In genomic region chr1:155059505-155059904, GRCm38 (mm10) we compare ENCODE assay signal across 8 mouse cellular contexts. TPM values are rescaled to one million over a fixed set of nuclear protein-coding genes. Genes with fewer than 3 reads are reported as not detected.
DNase-seq lines count a peak whose midpoint lies in the region; ATAC-seq and TF ChIP-seq lines count a peak whose summit lies in the region.

No protein-coding gene starts in this region.

- H3K27ac ChIP-seq in layer of hippocampus, adult 2 months, result peak overlapping the region; percentile 33; the same call in 1 of the 2 replicates
- H3K27ac ChIP-seq in heart, embryonic 10.5 days, result peak overlapping the region; percentile 86

- no peaks in the 10 kb centered on the region for H3K36me3 ChIP-seq in heart, embryonic 10.5 days

- TF ChIP-seq CTCF in layer of hippocampus, adult 2 months (conservative IDR thresholded peaks at IDR 0.05), result no peak

- H3K9me3 ChIP-seq in heart, embryonic 10.5 days, result no peaks in the 10 kb centered on the region

- peak; percentile 96 for ATAC-seq in activated CD4-positive, CD25-positive, alpha-beta regulatory T cell, adult 4 months
- peak; percentile 79 for ATAC-seq in megakaryocyte, adult 5-6 weeks (ENCODE audit: poor library complexity, severe bottlenecking)

- peaks cover 4% of the 10 kb centered on the region; the same call in 1 of the 2 replicates for H3K27me3 ChIP-seq in heart, embryonic 10.5 days (ENCODE audit: insufficient read depth, poor library complexity, severe bottlenecking)

- peaks cover 66% of the 10 kb centered on the region for H3K4me1 ChIP-seq in heart, embryonic 10.5 days

- H3K4me3 ChIP-seq in layer of hippocampus, adult 2 months, result no peak overlapping the region
- H3K4me3 ChIP-seq in heart, embryonic 10.5 days, result peak overlapping the region; percentile 29

- WGBS in heart, embryonic 10.5 days, result 9% methylated on average over 14 of the region's 14 CpGs

- peak in 1 of 2 experiments; percentile 37 for DNase-seq in layer of hippocampus, adult 2 months (ENCODE audit: low spot score in 2 of 2)
- DNase-seq in layer of hippocampus, adult 8-10 months (ENCODE audit: low spot score in 2 of 2), result no peak
- peak; percentile 89 for DNase-seq in heart, embryonic 10.5 days (ENCODE audit: low spot score)
- peak; percentile 70 for DNase-seq in kidney, postnatal 10 days
- DNase-seq in thymus, postnatal 10 days (ENCODE audit: low spot score in 2 of 2), result peak; percentile 56 to 66
- no peak for DNase-seq in ovary, adult 18-20 months (ENCODE audit: low spot score)

RNA-seq across cellular contexts. Expression of gene Ier5, which starts 39.9 kb away (rescaled TPM):
- 10 to 100 TPM; 26.5 to 28.1 TPM for total RNA-seq in layer of hippocampus, adult 2 months (2021)
- total RNA-seq in layer of hippocampus, adult 8-10 months (2022), result 10 to 100 TPM; 29.8 to 32.4 (median 31.2) TPM
- polyA plus RNA-seq in activated CD4-positive, CD25-positive, alpha-beta regulatory T cell, adult 4 months (2017; shearing (Covaris generic)), result 1 to 10 TPM; 5.0 to 7.9 TPM
- 3.4 and 8.6 TPM in 2 replicates for polyA plus RNA-seq in heart, embryonic 10.5 days (2016; fragmentation: Nextera tagmentation; extraction: Ambion mirVana)
- 58.4 and 62.3 TPM in 2 replicates for total RNA-seq in megakaryocyte, adult 5-6 weeks (2015)
- 35.4 and 38.3 TPM in 2 replicates for total RNA-seq in megakaryocyte, adult 5-6 weeks (2017)

Comparison
In these comparisons a context has a peak if more than half of its experiments do, and no peak if none do; other contexts are left out.
1. DNase-seq: peak in heart, embryonic 10.5 days (single experiment), kidney, postnatal 10 days (single experiment) and thymus, postnatal 10 days (2 of 2); none in layer of hippocampus, adult 8-10 months (0 of 2) and ovary, adult 18-20 months (single experiment).